Mouse (Mus musculus): Measurements from ENCODE around the gene Mdk.

DNA sequence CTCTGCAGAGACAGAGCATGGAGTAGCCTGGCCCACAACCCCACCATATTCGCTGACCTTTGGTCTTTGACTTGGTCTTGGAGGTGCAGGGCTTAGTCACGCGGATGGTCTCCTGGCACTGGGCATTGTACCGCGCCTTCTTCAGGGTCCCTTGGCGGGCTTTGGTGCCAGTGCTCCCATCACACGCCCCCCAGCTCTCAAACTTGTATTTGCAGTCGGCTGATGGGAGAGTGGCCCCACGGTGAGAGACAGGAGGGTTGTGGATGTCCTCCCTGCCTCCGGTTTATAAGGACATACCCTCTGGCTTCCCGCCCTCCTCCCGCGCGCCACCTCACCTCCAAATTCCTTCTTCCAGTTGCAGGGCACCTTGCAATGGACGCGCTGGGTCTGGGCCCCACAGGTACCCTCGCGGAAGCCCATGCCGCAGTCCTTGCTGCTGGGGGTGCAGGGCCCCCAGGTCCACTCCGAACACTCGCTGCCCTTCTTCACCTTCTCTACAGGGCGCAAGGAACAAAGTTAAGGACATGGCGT, 1.3 kb downstream of the Mdk start:
- no peak for TF ChIP-seq CTCF (IDR thresholded peaks at IDR 0.05; ENCODE audit: low read depth)
- no peak for TF ChIP-seq EP300 (IDR thresholded peaks at IDR 0.05; ENCODE audit: low read depth)
